In the genomic region with DNA sequence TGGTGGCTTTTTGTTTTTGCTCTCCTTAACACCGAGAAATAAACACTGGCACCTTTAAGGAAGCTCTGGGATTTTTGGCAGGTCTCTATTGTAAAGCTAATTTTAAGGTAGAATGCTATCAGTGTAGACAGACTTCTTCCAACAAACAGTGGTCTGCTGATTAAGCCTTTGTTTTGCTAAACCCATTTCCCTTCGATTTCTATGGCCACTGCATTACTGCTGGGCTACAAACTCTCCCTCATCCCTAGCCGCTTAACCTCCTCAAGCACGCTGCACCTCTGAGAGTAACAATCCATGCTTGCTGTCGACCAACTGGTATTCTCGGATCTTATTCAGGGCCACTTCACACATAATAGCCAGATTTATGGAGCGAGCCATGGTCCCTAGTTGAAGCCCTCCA, we compare ENCODE assay signal across 9 mouse cellular contexts. TPM values are rescaled to one million over a fixed set of nuclear protein-coding genes. Genes with fewer than 3 reads are reported as not detected.
DNase-seq lines count a peak whose midpoint lies in the region; ATAC-seq and TF ChIP-seq lines count a peak whose summit lies in the region.
"Had no signal": no experiment of that assay in that cellular context is flagged by ENCODE, and none has a peak within 500 bp of the region (broad histone marks: within the 10 kb centered on the region; RNA-seq: fewer than 3 reads in every experiment).

No protein-coding gene starts in this region.

- no peaks in the 10 kb centered on the region for H3K9me3 ChIP-seq in heart, embryonic 12.5 days (replicated peaks)
- H3K9me3 ChIP-seq in G1E (replicated peaks): no peaks in the 10 kb centered on the region
- H3K9me3 ChIP-seq in hindbrain, embryonic 11.5 days (ENCODE audit: control insufficient read depth, low read length): no peaks in the 10 kb centered on the region
- no peaks in the 10 kb centered on the region for H3K9me3 ChIP-seq in midbrain, embryonic 14.5 days (ENCODE audit: control insufficient read depth, low read length)

- peaks cover 3% of the 10 kb centered on the region; the same call in 1 of the 2 replicates for H3K36me3 ChIP-seq in heart, embryonic 12.5 days
- peaks cover 24% of the 10 kb centered on the region for H3K36me3 ChIP-seq in G1E (replicated peaks)
- no peaks in the 10 kb centered on the region for H3K36me3 ChIP-seq in hindbrain, embryonic 11.5 days (ENCODE audit: control insufficient read depth, insufficient read depth, low read length)
- no peaks in the 10 kb centered on the region for H3K36me3 ChIP-seq in midbrain, embryonic 14.5 days (ENCODE audit: control insufficient read depth, insufficient read depth, low read length)

- H3K4me2 ChIP-seq in heart, embryonic 12.5 days: peak overlapping the region; percentile 96
- peak overlapping the region; percentile 96 for H3K4me2 ChIP-seq in hindbrain, embryonic 11.5 days (replicated peaks; ENCODE audit: low read depth, low read length)
- peak overlapping the region; percentile 88 for H3K4me2 ChIP-seq in midbrain, embryonic 14.5 days (ENCODE audit: low read length)

- H3K27ac ChIP-seq in heart, embryonic 12.5 days (ENCODE audit: poor library complexity, severe bottlenecking): no peak overlapping the region
- H3K27ac ChIP-seq in hindbrain, embryonic 11.5 days (ENCODE audit: low read depth, low read length): no peak overlapping the region
- no peak overlapping the region for H3K27ac ChIP-seq in midbrain, embryonic 14.5 days (replicated peaks; ENCODE audit: low read depth, low read length)

- no peak for DNase-seq in heart, postnatal 4 days
- DNase-seq in G1E (ENCODE audit: low spot score): no peak
- peak; percentile 14 for DNase-seq in hindbrain, embryonic 11.5 days (ENCODE audit: low spot score)
- peak; percentile 14 for DNase-seq in midbrain, embryonic 14.5 days
- no peak for DNase-seq in urinary bladder, adult 2 months (ENCODE audit: low spot score)
- no peak for DNase-seq in left cerebral cortex, postnatal 36 days (ENCODE audit: low spot score in 2 of 2)
- DNase-seq in testis, postnatal 14 days (ENCODE audit: low spot score): no peak
- DNase-seq: lung, adult 18-20 months had no signal

- no peak for TF ChIP-seq CTCF in G1E (IDR thresholded peaks at IDR 0.05; ENCODE audit: low read depth, low read length)

- peak overlapping the region; percentile 91 for H3K9ac ChIP-seq in heart, embryonic 12.5 days
- H3K9ac ChIP-seq in hindbrain, embryonic 11.5 days (ENCODE audit: low read depth, low read length): peak overlapping the region; percentile 87
- peak overlapping the region; percentile 78; the same call in 1 of the 2 replicates for H3K9ac ChIP-seq in midbrain, embryonic 14.5 days (replicated peaks; ENCODE audit: low read length)

- peaks cover 19% of the 10 kb centered on the region for H3K4me1 ChIP-seq in heart, embryonic 12.5 days (replicated peaks)
- peaks cover 41% of the 10 kb centered on the region for H3K4me1 ChIP-seq in G1E (ENCODE audit: insufficient read depth, low read depth, low read length)
- H3K4me1 ChIP-seq in hindbrain, embryonic 11.5 days (replicated peaks; ENCODE audit: control insufficient read depth, insufficient read depth, low read length): no peaks in the 10 kb centered on the region; the same call in 1 of the 2 replicates
- peaks cover 17% of the 10 kb centered on the region for H3K4me1 ChIP-seq in midbrain, embryonic 14.5 days (ENCODE audit: control insufficient read depth, insufficient read depth, low read length)

- ATAC-seq in heart, embryonic 12.5 days (ENCODE audit: insufficient number of reproducible peaks, low FRiP score): no peak
- ATAC-seq in G1E (ENCODE audit: extremely low read depth, insufficient number of reproducible peaks, low FRiP score, poor library complexity, severe bottlenecking): no peak
- no peak for ATAC-seq in hindbrain, embryonic 11.5 days (ENCODE audit: low FRiP score)
- no peak for ATAC-seq in midbrain, embryonic 14.5 days (ENCODE audit: low FRiP score, low TSS enrichment)

- 10% methylated on average over 7 of the region's 7 CpGs for WGBS in heart, embryonic 12.5 days
- WGBS in hindbrain, embryonic 11.5 days: 13% methylated on average over 7 of the region's 7 CpGs
- WGBS in midbrain, embryonic 14.5 days: 10% methylated on average over 7 of the region's 7 CpGs

- peak overlapping the region; percentile 93 for H3K4me3 ChIP-seq in heart, embryonic 12.5 days
- H3K4me3 ChIP-seq in G1E (ENCODE audit: low read depth, low read length): peak overlapping the region; percentile 99; the same call in 1 of the 2 replicates
- peak overlapping the region; percentile 93 for H3K4me3 ChIP-seq in hindbrain, embryonic 11.5 days (ENCODE audit: low read depth, low read length)
- peak overlapping the region; percentile 96 for H3K4me3 ChIP-seq in midbrain, embryonic 14.5 days (replicated peaks; ENCODE audit: low read depth, low read length)

- H3K27me3 ChIP-seq in heart, embryonic 12.5 days (replicated peaks): no peaks in the 10 kb centered on the region
- no peaks in the 10 kb centered on the region for H3K27me3 ChIP-seq in G1E (ENCODE audit: insufficient read depth, low read length)
- H3K27me3 ChIP-seq in hindbrain, embryonic 11.5 days (ENCODE audit: control insufficient read depth, insufficient read depth, low read length): no peaks in the 10 kb centered on the region
- no peaks in the 10 kb centered on the region for H3K27me3 ChIP-seq in midbrain, embryonic 14.5 days (ENCODE audit: control insufficient read depth, insufficient read depth, low read length)

- intact Hi-C loops in left cerebral cortex, postnatal 36 days (cut with DNase I): no loop called here

RNA-seq across cellular contexts. Expression of gene Oxsr1, which starts 1.3 kb away (rescaled TPM):
- polyA plus RNA-seq in heart, embryonic 12.5 days (2016; fragmentation: Nextera tagmentation; extraction: Ambion mirVana): 13.5 and 14.9 TPM in 2 replicates
- total RNA-seq in heart, postnatal 4 days (2021): 10 to 100 TPM; 35.5 to 36.5 TPM
- total RNA-seq in G1E (2014; fragmentation: Nextera tagmentation) (35.4 and 59.7 TPM in 2 replicates), G1E (2017) (53.5 and 56.3 TPM in 2 replicates)
- polyA plus RNA-seq in G1E (2012): 14.7 and 18.2 TPM in 2 replicates
- polyA plus RNA-seq in hindbrain, embryonic 11.5 days (2014; fragmentation: Nextera tagmentation; extraction: Ambion mirVana): 15.6 and 17.1 TPM in 2 replicates
- 13.0 and 18.2 TPM in 2 replicates for polyA plus RNA-seq in midbrain, embryonic 14.5 days (2014; fragmentation: Nextera tagmentation; extraction: Ambion mirVana)
- 37.3 and 38.1 TPM in 2 replicates for polyA plus RNA-seq in urinary bladder, adult 2 months (2012; rRNA removed)
- 10 to 100 TPM; 28.9 to 33.6 TPM for total RNA-seq in left cerebral cortex, postnatal 36 days (2021)

RNA-seq across cellular contexts. Expression of gene Acaa1a, which starts 18.5 kb away (rescaled TPM):
- polyA plus RNA-seq in heart, embryonic 12.5 days (2016; fragmentation: Nextera tagmentation; extraction: Ambion mirVana): 82.6 and 85.6 TPM in 2 replicates
- total RNA-seq in heart, postnatal 4 days (2021): 10 to 100 TPM; 60.7 to 63.8 TPM
- total RNA-seq in G1E (2014; fragmentation: Nextera tagmentation) (14.2 and 18.1 TPM in 2 replicates), G1E (2017) (30.7 and 31.9 TPM in 2 replicates)
- 53.4 and 71.2 TPM in 2 replicates for polyA plus RNA-seq in G1E (2012)
- 55.2 and 62.6 TPM in 2 replicates for polyA plus RNA-seq in hindbrain, embryonic 11.5 days (2014; fragmentation: Nextera tagmentation; extraction: Ambion mirVana)
- 85.4 and 92.0 TPM in 2 replicates for polyA plus RNA-seq in midbrain, embryonic 14.5 days (2014; fragmentation: Nextera tagmentation; extraction: Ambion mirVana)
- 144 and 173 TPM in 2 replicates for polyA plus RNA-seq in urinary bladder, adult 2 months (2012; rRNA removed)
- 10 to 100 TPM; 73.1 to 79.8 TPM for total RNA-seq in left cerebral cortex, postnatal 36 days (2021)

RNA-seq across cellular contexts. Expression of gene Myd88, which starts 20.3 kb away (rescaled TPM):
- 10.8 and 12.7 TPM in 2 replicates for polyA plus RNA-seq in heart, embryonic 12.5 days (2016; fragmentation: Nextera tagmentation; extraction: Ambion mirVana)
- 10 to 100 TPM; 12.1 to 12.7 TPM for total RNA-seq in heart, postnatal 4 days (2021)
- total RNA-seq in G1E (2014; fragmentation: Nextera tagmentation) (24.4 and 31.3 TPM in 2 replicates), G1E (2017) (26.0 and 27.0 TPM in 2 replicates)
- 8.9 and 12.3 TPM in 2 replicates for polyA plus RNA-seq in G1E (2012)
- polyA plus RNA-seq in hindbrain, embryonic 11.5 days (2014; fragmentation: Nextera tagmentation; extraction: Ambion mirVana): 5.7 and 7.4 TPM in 2 replicates
- 3.4 and 5.6 TPM in 2 replicates for polyA plus RNA-seq in midbrain, embryonic 14.5 days (2014; fragmentation: Nextera tagmentation; extraction: Ambion mirVana)
- 19.4 and 22.4 TPM in 2 replicates for polyA plus RNA-seq in urinary bladder, adult 2 months (2012; rRNA removed)
- total RNA-seq in left cerebral cortex, postnatal 36 days (2021): 1 to 10 TPM; 6.2 to 6.5 TPM

RNA-seq across cellular contexts. Expression of gene Xylb, which starts 36.2 kb away (rescaled TPM):
- polyA plus RNA-seq in heart, embryonic 12.5 days (2016; fragmentation: Nextera tagmentation; extraction: Ambion mirVana): 1.6 and 2.4 TPM in 2 replicates
- 1 to 10 TPM in 1 of 2 experiments, under 1 TPM in 1; 0.52 to 1.0 TPM for total RNA-seq in heart, postnatal 4 days (2021)
- 20.0 and 23.7 TPM in 2 replicates for total RNA-seq in G1E (2014; fragmentation: Nextera tagmentation)
- total RNA-seq in G1E (2017): 9.9 and 10.3 TPM in 2 replicates
- polyA plus RNA-seq in G1E (2012): 7.7 and 8.1 TPM in 2 replicates
- 4.6 and 5.4 TPM in 2 replicates for polyA plus RNA-seq in hindbrain, embryonic 11.5 days (2014; fragmentation: Nextera tagmentation; extraction: Ambion mirVana)
- 1.5 and 2.4 TPM in 2 replicates for polyA plus RNA-seq in midbrain, embryonic 14.5 days (2014; fragmentation: Nextera tagmentation; extraction: Ambion mirVana)
- polyA plus RNA-seq in urinary bladder, adult 2 months (2012; rRNA removed): 1.4 and 1.6 TPM in 2 replicates
- total RNA-seq in left cerebral cortex, postnatal 36 days (2021): 1 to 10 TPM; 3.9 to 4.0 TPM

RNA-seq across cellular contexts. Expression of gene Slc22a14, which starts 44.4 kb away (rescaled TPM):
- 0.13 TPM in 1 of 2 replicates, not detected in the other for polyA plus RNA-seq in heart, embryonic 12.5 days (2016; fragmentation: Nextera tagmentation; extraction: Ambion mirVana)
- under 1 TPM in 1 of 2 experiments, not detected in 1; 0.27 TPM for total RNA-seq in heart, postnatal 4 days (2021)
- not detected in 2 replicates for total RNA-seq in G1E (2014; fragmentation: Nextera tagmentation)
- total RNA-seq in G1E (2017): not detected in 2 replicates
- polyA plus RNA-seq in G1E (2012): not detected in 2 replicates
- not detected in 2 replicates for polyA plus RNA-seq in hindbrain, embryonic 11.5 days (2014; fragmentation: Nextera tagmentation; extraction: Ambion mirVana)
- not detected in 2 replicates for polyA plus RNA-seq in midbrain, embryonic 14.5 days (2014; fragmentation: Nextera tagmentation; extraction: Ambion mirVana)
- polyA plus RNA-seq in urinary bladder, adult 2 months (2012; rRNA removed): 0.16 and 0.40 TPM in 2 replicates
- total RNA-seq in left cerebral cortex, postnatal 36 days (2021): not detected

Comparison
In these comparisons a context has a peak if more than half of its experiments do, and no peak if none do; other contexts are left out.
1. DNase-seq: peak in hindbrain, embryonic 11.5 days (single experiment) and midbrain, embryonic 14.5 days (single experiment); none in heart, postnatal 4 days (single experiment), G1E (single experiment), urinary bladder, adult 2 months (single experiment), left cerebral cortex, postnatal 36 days (0 of 2) and testis, postnatal 14 days (single experiment).
2. Peak in every context shown above with its lines, with median percentiles within 50 percentile points of each other: H3K4me2 ChIP-seq, H3K4me3 ChIP-seq and H3K9ac ChIP-seq.